Mouse (Mus musculus) embryo, embryonic 11.5 days (tissue): Measurements from ENCODE around the gene Scaf1.

Experiments
- DNase-seq: peaks from one replicate; pipeline ENCODE4 v3.0.0-alpha.2; 2012; ENCODE audit warnings: low read depth, low spot score

Gene Scaf1

DNA sequence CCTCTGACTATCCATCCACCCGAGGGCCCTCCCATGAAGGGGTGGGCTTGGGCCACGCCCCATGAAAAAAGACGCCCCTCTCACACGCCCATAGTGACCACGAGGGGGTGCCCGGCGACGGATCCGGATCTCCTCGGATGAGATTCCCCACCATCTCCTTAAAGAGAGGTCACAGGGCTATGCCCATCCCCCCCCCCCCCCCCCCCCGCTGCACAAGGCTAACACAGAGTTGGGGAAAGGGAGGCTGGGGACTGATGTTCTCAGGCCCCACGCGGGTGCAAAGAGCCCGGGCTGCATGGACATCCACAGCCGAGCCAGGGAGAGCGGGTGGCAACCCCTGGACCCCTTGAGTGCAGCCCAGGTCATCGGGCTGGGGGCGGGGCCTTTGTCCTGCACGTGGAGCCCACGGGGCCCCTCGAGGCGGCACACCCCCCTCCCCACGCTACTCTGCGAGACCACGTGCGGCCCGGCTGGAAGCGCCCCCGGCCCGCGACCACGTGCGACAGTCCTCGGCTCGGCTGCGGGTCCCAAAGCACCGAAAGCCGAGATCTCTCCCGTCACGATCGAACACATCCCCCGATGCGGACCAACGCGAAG lies 30.5 kb downstream of the Scaf1 start:
- peak; percentile 63 for DNase-seq

DNA sequence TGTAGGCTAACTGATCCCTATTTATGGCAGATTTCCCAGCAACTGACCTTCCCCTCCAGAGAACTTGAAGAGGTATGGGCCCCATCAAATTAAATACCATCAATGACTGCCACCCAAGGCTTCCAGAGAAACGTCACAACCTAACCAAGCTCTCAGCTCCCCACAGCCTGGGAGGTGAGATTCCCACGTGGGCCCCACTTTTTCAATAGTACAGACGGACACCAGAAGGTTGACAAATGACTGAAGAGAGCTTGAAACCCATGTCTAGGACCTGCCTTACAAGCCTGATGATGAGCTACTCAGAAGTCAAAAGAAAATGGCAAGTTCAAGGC lies 31.4 kb downstream of the Scaf1 start:
- DNase-seq: no peak

DNA sequence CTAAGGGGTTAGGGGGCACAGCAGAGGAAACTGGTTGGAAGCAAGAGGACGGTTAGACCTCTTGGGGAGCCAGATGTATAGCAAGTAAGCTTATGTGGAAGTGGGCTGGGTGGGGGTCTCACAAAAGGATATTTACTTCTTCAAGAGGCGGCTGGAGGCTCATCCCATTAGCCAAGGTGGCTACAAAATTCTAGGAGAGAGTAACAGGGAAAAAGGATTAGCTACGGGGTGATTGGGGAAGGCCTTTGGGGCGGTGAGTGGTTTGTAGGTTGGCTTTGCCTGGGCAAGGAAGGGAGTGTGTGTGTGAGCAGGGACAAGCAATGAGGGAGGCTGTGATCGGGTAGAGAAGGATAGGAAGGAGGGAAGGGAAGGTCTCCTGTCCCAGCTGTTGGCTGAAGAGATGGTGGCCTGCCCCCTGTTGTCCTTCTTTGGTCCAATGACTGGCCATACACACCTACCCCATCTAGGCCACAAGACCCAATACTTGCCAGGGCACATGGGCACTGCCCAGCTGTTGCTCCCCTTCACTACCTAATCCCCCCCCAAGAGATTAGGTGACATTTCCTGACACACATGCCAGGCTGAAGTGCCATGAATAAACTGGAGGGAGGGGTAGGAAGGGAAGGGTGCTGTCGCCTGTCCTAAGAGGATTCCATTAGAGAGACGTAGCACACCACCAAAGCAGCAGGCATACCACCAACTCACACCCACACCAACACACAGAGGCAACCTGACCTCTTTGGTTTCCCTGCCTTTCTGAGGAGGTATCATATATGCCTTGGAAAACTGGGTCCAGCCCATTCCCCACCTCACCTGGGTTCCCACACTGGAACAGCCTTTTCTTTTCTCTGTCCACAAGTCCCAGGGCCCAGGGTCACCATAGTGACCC lies 32.0 kb downstream of the Scaf1 start:
- DNase-seq: no peak

DNA sequence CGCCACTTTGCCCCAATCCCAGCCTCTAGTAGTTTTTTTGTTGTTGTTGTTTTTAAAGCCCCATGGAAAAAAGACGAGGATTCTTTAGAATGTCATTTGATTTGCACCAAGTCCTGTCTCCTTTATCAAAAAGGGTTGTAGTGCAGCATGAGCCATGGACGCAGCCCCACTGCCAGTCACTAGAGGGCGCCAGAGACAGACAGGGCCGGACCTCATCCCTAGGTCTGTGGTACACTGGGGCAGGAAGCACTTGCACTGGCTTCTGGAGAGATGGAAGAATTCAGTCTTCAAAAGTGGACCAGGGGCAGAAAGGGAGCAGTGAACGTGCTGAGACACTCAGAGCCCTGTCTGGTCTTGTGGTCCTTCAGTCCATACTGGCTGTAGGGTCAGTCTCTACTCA lies 33.1 kb downstream of the Scaf1 start:
- DNase-seq: peak; percentile 73

DNA sequence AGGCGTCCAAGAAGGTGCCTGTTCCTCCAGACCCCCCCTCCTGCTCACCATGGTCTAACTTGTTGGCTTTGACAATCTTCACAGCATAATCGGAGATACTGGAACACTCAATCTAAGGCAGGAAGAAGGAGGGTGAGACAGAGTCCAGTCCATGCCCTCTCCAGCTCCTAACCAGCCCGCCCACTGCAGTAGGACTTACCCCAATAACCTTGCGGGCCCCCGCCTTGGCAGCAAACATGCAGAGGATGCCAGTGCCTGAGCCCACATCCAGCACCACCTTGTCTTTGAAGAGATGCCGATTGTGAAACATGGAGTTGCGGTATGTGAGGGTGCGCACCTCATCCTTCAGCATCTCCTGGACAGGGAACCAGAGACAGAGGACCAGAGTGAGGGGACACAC lies 34.6 kb downstream of the Scaf1 start:
- DNase-seq: no peak

DNA sequence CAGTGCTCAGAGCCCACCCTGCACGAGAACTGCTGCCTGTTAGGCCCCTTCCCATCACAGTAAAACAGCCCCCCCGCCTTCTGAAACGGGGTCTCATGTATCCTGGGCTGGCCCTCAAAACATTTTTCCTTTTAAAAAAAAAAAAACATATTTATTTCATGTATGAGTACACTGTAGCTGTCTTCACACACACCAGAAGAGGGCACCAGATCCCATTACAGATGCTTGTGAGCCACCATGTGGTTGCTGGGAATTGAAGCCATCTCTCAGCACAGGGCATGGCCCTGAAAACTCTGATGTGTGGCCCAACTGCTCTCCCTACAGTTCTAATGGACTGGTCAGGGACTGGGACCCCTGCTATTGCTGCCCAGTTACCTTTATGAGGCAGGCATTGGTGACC lies 37.9 kb downstream of the Scaf1 start:
- DNase-seq: no peak

DNA sequence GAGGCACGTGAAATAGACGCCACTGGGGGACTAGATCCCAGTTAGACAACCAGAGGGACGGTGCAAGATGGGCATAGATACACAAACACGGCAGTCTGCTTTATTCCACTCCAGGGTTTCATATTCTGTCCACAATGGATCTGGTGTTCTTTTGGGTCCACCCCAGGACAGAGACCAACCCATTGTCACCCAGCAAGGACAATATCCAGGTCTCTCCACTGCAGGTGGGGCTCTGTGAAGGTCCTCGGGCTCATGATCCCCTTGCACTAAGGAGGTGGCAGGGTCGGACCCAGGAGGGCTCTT lies 41.1 kb downstream of the Scaf1 start:
- DNase-seq: no peak

DNA sequence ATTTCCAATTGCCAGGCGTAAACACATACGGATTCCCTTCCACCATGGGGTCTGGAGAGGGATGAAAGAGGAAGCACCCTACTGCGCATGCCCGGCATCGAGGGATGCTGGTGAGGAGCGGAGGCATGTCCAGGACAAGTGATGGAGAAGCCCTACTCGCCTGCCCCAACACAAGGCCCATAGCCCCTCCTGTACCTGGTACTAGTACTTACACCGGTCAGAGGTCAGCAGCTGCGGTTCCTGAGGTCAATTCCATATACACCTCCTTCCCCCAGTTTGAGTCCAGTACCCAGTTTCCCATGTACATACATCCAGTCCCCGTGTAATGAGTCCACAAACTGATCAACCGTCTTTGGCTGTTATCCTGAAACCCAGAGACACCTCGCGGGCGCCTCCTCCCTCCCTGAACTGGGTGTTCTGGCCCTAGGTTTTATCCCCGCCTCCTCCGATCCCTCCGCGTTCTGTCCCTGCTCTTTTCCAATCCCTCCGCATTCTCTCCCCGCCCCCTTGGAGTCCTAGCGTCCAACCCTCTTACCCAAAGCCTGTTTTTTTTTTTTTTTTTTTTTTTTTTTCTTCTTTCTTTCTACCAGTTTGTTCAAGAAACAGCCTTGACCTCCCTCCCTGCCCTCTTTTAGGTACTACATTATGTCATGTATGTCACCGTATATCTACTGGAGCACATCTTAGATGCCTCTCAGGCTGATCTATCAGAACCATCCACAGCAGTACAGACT lies 41.6 kb downstream of the Scaf1 start, which contains the start of gene Cpt1c:
Cpt1c (minus strand) TSS at position 469 of the 734 bp plus-strand sequence.
- DNase-seq: peak; percentile 73

DNA sequence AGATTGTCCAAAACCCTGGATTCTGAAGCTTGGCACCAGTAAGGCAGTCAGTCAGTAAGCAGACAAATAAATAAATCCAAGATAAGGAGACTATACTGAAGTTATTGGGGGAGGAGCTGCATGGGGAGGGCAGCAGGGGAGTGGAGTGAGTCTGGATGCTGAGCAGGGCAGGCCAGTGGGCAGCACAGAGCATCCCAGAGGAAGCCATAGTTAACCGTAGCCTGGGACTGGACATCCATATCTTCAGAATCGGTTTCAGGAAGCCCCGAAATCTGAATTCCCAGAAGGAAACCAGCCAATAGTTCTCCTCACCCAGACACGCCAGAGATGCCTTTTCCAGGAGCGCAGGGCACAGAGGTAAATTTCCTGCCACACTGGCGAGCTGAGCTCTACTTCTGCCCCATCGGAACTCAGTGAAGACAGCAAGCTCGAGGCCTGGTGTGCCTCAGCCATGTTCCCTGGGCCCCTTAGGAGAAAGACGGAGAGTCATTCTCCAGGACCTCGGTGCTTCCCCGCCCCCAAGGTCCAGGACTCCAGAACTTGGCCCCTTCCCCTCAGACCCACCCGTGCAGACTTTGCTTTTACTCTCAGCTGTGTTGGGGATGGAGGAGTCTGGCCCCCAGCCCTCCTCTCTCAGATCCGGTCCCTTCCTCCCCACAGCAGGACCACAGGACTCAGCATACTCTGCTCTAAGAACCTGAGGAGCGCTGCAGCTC lies 42.6 kb downstream of the Scaf1 start:
- no peak for DNase-seq

DNA sequence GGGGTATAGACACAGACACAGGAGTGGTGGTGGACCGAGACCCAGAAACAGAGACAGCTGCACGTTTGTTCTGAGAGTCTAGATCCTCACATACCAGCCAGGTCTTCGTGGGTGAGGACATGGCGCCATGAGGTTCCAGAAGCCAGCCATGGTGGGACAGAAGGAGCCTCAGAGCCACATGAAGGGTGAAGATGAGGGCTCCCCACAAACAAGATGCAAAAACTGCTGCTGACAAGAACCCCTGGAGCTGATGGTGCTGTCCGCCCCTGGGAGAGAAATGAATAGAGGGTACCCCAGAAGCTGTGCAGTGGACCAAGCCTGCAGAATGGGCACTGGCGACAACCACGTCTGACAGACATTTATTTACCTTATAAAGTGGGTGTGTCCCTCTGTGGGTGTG lies 45.0 kb downstream of the Scaf1 start:
- DNase-seq: no peak

DNA sequence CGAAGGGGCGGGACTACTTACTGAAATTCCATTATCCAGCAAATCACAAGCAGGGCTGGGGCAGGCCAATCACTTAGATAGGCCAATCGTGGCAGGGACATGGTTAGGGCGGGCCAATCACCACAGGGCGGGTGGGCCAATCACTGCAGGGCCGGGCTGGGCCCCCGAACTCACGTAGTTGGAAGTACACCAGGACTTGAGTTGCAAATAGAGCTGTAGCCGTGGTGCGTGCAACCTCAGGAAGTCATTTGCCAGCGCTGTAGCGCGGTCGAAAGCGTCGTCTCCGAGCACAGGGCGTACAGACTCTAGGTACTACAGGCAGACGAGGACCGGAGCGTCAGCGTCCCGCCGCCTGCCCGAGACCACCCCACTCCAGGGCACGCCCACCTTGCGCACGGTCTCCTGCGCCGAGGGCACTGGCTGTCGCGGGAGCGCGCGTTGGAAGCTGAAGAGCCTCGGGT lies 45.9 kb downstream of the Scaf1 start:
- peak; percentile 80 for DNase-seq

DNA sequence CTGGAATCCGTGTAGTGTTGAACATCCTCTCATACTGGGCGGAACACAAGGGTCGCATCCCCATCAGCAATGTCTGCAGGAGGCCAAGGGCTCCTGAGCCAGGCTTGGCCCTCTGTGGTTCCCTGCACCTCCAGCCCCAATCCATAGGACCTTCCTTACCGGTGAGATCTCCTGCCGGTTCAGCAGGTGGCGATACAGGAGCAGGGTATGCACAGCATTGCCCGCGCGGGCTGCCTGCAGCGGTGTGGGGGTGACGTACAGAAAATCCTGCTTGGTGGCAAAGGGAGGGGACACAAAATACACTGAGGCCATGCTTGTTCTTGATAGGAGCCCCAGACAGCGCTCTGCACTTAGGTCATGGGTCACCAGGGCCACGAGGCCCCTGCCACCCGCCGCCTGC lies 49.5 kb downstream of the Scaf1 start:
- no peak for DNase-seq

DNA sequence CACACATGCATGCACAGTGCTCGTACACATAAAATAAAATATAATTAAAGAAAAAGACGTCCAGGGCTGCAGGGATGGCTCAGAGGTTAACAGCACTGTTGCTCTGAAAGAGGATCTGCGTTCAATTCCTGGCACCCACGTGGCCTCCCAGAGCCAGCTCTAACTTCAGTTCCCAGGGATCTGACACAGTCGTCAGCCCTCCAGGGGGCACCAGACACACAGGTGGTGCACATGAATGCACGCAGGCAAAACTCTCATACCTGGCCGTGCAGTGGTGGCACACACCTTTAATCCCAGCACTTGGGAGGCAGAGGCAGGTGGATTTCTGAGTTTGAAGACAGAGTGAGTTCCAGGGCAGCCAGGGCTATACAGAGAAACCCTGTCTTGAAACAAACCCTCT lies 50.2 kb downstream of the Scaf1 start:
- DNase-seq: no peak

DNA sequence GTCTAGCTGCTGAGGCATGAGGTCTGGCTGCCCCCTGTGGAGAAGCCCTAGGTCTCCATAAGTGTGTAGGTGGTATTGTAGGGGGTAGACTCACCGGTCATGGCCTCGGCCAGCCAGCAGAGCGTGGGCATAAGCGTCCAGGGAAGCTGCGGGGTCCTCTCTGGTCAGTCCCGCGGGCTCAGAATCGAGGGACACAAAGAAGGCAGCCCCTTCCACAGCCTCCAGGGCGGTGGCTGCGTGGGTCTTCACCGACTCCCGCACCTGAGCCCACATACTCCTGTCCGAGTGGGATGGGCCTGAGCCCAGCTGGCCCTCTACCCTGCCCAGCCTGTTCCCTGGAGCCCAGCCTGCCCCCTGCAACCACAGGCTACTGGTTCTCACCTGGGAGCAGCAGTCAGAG lies 51.2 kb downstream of the Scaf1 start:
- no peak for DNase-seq

DNA sequence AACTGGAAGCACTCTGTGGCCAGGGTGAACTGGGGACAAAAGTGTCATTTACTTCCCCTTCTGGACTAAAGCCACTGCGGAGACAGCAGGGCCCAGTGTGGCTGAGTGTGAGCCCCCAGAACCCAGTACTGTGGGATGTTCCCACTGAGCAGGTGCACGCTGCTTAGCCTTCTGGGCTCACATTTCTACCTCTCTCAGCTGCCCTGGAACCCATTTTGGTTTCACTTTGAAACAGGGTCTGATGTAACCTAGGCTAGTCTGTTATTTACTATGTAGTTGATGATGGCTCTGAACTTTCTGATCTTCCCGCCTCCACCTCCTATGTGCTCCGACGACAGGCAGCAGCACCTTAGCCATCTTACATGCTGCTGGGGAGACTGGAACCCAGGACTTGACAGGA lies 53.3 kb downstream of the Scaf1 start:
- DNase-seq: no peak

DNA sequence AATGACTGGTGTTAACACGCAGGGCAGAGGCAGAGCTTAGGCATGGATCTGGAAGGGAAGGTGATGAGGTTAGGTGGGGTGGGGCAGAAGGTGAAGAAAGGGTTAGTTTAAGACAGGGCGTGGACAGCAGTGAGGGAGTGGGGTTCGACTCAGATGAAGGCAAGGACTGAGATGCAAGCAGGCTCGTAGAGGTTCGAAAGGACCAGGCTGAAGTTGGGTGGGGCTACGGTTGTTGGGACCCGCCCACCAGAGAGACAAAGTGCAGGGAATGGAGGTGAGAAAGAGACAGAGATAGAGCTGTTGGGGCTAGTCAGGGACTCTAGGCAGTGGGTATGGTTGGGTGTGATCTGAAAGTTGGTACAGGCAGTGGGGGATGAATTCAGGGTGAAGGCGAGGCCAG lies 53.8 kb downstream of the Scaf1 start:
- DNase-seq: no peak

DNA sequence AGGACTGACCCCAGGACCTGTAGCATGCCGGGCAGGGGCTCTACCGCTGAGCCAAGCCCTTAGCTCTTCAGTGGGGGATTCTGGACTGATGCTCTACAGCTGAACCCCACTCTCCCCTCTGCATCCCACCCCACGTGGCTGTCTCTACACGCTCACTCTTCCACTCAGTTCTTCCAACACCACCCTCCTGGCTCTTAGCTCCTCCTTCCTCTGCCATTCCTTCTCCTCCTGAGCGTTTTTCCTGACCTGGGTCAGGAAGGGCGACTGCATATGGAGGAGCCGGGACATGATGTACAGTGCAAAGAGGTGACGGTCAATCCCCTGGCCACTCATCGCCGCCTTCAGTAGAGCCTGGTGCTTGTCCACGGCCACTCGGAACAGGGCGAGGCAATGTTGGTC lies 55.7 kb downstream of the Scaf1 start:
- no peak for DNase-seq

DNA sequence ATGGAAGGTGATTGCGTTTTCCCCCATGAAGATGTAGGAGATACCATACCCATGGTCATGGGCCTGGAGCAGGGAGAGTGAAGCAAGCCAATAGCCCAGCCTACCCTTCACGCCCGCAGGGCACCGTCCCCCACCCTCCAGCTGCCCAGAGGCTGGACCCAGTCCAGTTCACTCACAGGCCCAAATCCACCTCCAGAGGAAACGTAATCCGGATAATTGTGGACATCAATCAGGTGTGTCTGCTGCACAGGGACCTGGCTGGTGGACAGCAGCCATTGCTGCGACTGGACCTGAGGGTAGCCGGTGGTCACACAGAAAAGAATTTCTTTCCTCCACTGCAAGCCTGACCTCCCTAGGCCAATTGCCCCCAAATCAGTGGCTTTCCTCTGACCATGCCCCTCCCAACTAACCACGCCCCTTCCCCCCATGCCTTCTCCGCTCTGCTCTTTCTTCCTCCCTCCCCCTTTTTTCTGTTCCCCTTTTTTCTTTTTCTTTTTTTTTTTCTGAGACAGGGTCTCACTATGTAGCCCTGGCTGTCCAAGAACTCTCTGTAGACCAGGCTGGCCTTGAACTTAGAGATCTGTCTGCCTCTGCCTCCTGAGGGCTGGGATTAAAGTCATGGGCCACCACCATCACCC lies 56.2 kb downstream of the Scaf1 start:
- DNase-seq: no peak

DNA sequence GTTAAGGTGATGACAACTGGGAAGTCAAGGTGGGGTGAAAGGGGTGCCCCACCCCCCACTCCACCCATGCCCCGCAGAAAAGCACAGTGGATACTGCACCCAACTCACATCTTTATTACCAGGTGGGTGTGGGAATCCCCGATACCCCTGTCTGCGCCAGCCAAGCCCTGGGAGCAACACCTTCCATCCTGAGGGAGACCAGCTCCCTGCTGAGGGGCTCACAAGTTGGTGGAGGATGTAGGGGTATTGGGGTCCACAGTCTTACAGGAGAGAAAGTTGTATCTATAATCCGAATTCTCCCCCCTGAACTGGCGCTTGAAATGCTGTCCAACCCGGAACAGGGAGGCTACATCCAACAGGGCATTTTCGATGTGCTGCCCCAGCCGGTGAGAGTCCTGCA lies 56.9 kb downstream of the Scaf1 start:
- no peak for DNase-seq

DNA sequence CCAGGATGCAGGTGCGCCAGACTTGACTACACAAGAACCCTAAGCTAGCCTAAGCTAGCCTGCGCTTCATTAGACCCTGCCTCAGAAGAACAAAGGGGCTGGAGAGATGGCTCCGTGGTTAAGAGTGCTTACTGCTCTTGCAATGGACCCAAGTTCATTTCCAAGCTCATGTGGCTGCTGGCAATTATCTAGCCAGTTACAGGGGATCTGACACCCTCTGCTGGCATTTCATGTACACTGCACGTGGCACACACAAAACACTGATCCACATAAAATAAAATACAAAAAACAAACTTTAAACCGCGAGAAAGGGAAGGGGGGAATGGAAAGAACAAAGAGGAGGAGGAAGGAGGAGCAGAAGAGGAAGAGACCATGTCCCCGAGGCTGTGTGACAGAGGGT lies 58.0 kb downstream of the Scaf1 start:
- no peak for DNase-seq

DNA sequence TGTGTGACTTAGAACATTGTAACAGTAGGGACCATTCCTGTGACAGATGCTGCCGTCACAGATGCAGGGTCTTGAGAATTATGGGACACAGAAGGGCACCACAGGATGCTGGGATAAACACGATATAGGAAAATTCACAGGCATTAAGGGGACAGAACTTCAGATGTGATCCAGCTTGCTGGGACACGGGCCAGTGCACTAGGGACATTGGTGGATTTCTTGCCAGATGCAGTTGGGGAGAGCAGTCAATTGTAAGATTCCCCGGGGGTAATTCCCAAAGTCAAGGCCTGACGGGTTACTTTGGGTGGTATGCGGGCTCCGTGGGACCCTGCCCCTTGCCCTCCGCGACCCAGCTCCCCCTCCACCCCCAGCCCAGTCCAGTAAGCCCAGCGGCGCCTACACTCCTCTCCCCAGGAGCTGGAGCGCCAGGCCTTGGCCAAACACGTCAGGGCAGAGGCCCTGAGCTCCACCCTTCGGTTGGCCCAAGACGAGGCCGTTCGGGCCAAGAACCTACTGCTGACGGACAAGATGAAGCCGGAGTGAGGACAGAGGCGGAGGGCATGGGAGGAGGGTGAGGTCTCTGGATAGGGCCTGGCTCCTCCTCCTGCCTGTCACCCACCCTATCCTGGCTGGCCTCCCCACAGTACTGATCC lies 58.9 kb downstream of the Scaf1 start:
- DNase-seq: no peak
